16 mouse cellular contexts compared by ENCODE assay signal in the genomic region with DNA sequence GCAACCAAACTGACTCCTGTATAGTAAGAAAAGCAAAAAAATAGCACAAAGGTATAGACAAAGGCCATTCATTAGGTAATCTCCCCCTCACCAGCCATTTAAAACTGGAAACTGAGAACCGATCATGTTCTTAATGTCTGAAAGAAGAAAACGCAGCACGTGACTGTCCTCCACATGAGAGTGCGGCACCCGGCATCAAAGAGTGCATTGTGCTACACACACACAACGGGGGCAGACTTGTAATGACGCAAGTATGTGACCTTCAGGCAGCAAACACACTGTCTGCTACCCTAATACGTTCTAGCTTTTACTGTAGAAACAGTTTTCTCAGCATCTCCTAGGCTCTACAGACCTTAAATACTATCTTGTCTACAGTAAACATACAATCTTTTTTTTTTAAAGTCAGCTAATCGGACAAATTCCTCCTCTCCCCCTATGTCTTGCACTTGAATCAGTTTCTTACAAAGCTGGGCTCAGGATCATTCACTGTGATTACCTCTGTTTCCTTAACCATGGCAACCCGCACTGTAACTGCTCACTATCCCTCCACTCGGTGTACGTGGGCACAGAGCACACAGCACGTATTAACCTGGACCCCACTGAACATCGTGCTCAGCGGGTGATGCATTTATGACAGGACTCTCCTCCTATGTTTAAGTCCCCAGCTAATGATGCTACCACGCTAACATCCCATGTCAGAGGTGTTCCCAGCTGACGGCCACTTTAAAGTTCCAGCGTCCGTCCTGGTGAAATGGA. TPM values are rescaled to one million over a fixed set of nuclear protein-coding genes. Genes with fewer than 3 reads are reported as not detected.
DNase-seq lines count a peak whose midpoint lies in the region; ATAC-seq and TF ChIP-seq lines count a peak whose summit lies in the region.
"Had no signal": no experiment of that assay in that cellular context is flagged by ENCODE, and none has a peak within 500 bp of the region (broad histone marks: within the 10 kb centered on the region; RNA-seq: fewer than 3 reads in every experiment).

No protein-coding gene starts in this region.

- no peak overlapping the region for H3K9ac ChIP-seq in liver, embryonic 15.5 days
- H3K9ac ChIP-seq in forebrain, postnatal 0 days: no peak overlapping the region
- H3K9ac ChIP-seq: intestine, embryonic 15.5 days; lung, embryonic 14.5 days; stomach, embryonic 15.5 days had no signal

- H3K27ac ChIP-seq in liver, embryonic 15.5 days (replicated peaks): peak overlapping the region; percentile 24; the same call in 1 of the 2 replicates
- H3K27ac ChIP-seq in forebrain, postnatal 0 days (ENCODE audit: low read depth, low read length): no peak overlapping the region
- H3K27ac ChIP-seq: heart, embryonic 10.5 days; intestine, embryonic 15.5 days; stomach, embryonic 15.5 days had no signal

- TF ChIP-seq CTCF in brain, embryonic 14.5 days (IDR thresholded peaks at IDR 0.05; ENCODE audit: borderline replicate concordance, extremely low read depth, insufficient read depth, insufficient read length): no peak
- no peak for TF ChIP-seq CTCF in forebrain, postnatal 0 days (IDR thresholded peaks at IDR 0.05; ENCODE audit: low read depth)

- no peak overlapping the region for H3K4me2 ChIP-seq in liver, embryonic 15.5 days
- H3K4me2 ChIP-seq in forebrain, postnatal 0 days (ENCODE audit: low read depth): no peak overlapping the region
- H3K4me2 ChIP-seq: intestine, embryonic 15.5 days; lung, embryonic 14.5 days; stomach, embryonic 15.5 days had no signal

- H3K36me3 ChIP-seq in liver, embryonic 15.5 days (replicated peaks): peaks cover 83% of the 10 kb centered on the region
- H3K36me3 ChIP-seq in forebrain, postnatal 0 days (ENCODE audit: insufficient read depth): no peaks in the 10 kb centered on the region
- H3K36me3 ChIP-seq: heart, embryonic 10.5 days; intestine, embryonic 15.5 days; stomach, embryonic 15.5 days had no signal

- no peak for TF ChIP-seq POLR2A in brain, embryonic 14.5 days (IDR thresholded peaks at IDR 0.05; ENCODE audit: borderline replicate concordance, extremely low read depth, insufficient read depth, insufficient read length, poor library complexity, severe bottlenecking)

- WGBS in liver, embryonic 15.5 days (ENCODE audit: insufficient replicate concordance): 79% methylated on average over 19 of the region's 19 CpGs
- WGBS in forebrain, postnatal 0 days: 46% methylated on average over 19 of the region's 19 CpGs

- no peak overlapping the region for H3K4me3 ChIP-seq in liver, embryonic 15.5 days (replicated peaks)
- no peak overlapping the region for H3K4me3 ChIP-seq in forebrain, postnatal 0 days (ENCODE audit: low read depth, low read length)
- H3K4me3 ChIP-seq: erythroblast, embryonic 14.5 days; heart, embryonic 10.5 days; intestine, embryonic 15.5 days; stomach, embryonic 15.5 days had no signal

- H3K9me3 ChIP-seq in liver, embryonic 15.5 days (replicated peaks): no peaks in the 10 kb centered on the region
- H3K9me3 ChIP-seq in forebrain, postnatal 0 days (ENCODE audit: low read length): no peaks in the 10 kb centered on the region
- H3K9me3 ChIP-seq: heart, embryonic 10.5 days; intestine, embryonic 15.5 days; stomach, embryonic 15.5 days had no signal

- no peak for ATAC-seq in liver, embryonic 15.5 days (ENCODE audit: insufficient read depth)
- ATAC-seq in forebrain, postnatal 0 days: peak; percentile 53
- ATAC-seq: activated CD4-positive, CD25-positive, alpha-beta regulatory T cell, adult 4 months had no signal

- DNase-seq in embryo, embryonic 11 days: peak; percentile 34
- DNase-seq in embryo, embryonic 9.5 days (ENCODE audit: extremely low spot score): no peak
- DNase-seq in liver: no peak
- DNase-seq in brain, embryonic 14.5 days (ENCODE audit: low read depth): peak; percentile 71
- no peak for DNase-seq in forebrain, postnatal 0 days
- no peak for DNase-seq in c-Kit-positive CD71-positive TER-119-positive erythroid progenitor cells, embryonic 14.5 days (ENCODE audit: low spot score)
- no peak for DNase-seq in lung, adult 18-20 months
- DNase-seq: cerebellum, postnatal 14 days; gastrocnemius, postnatal 25 days; lung, embryonic 14.5 days had no signal

- no peaks in the 10 kb centered on the region for H3K27me3 ChIP-seq in liver, embryonic 15.5 days
- H3K27me3 ChIP-seq in forebrain, postnatal 0 days (ENCODE audit: insufficient read depth, low read length): no peaks in the 10 kb centered on the region
- H3K27me3 ChIP-seq: intestine, embryonic 15.5 days; stomach, embryonic 15.5 days had no signal

- peaks cover 89% of the 10 kb centered on the region for H3K4me1 ChIP-seq in liver, embryonic 15.5 days (replicated peaks)
- 0 out of 2 replicates have a peak, but pooled peaks cover 4% of the 10 kb centered on the region for H3K4me1 ChIP-seq in forebrain, postnatal 0 days (ENCODE audit: insufficient read depth)

RNA-seq across cellular contexts. Expression of a gene that starts 55.2 kb away (rescaled TPM):
- polyA plus RNA-seq in liver, embryonic 15.5 days (2015; fragmentation: Nextera tagmentation; extraction: Ambion mirVana): 15.1 and 15.9 TPM in 2 replicates
- polyA plus RNA-seq in brain, embryonic 14.5 days (2012; rRNA removed): 9.5 and 14.6 TPM in 2 replicates
- total RNA-seq in forebrain, postnatal 0 days (2014; rRNA removed): 24.2 and 29.1 TPM in 2 replicates
- 6.4 and 6.5 TPM in 2 replicates for polyA plus RNA-seq in forebrain, postnatal 0 days (2015; fragmentation: Nextera tagmentation; extraction: Ambion mirVana)

Comparison
In these comparisons a context has a peak if more than half of its experiments do, and no peak if none do; other contexts are left out.
1. DNase-seq: peak in embryo, embryonic 11 days (single experiment) and brain, embryonic 14.5 days (single experiment); none in embryo, embryonic 9.5 days (single experiment), liver (single experiment), forebrain, postnatal 0 days (single experiment), c-Kit-positive CD71-positive TER-119-positive erythroid progenitor cells, embryonic 14.5 days (single experiment) and lung, adult 18-20 months (0 of 2).